10 mouse cellular contexts compared by ENCODE assay signal in genomic region chr5:146993509-146993908, GRCm38 (mm10). TPM values are rescaled to one million over a fixed set of nuclear protein-coding genes. Genes with fewer than 3 reads are reported as not detected.
DNase-seq lines count a peak whose midpoint lies in the region.
"Had no signal": no experiment of that assay in that cellular context is flagged by ENCODE, and none has a peak within 500 bp of the region (broad histone marks: within the 10 kb centered on the region; RNA-seq: fewer than 3 reads in every experiment).

No protein-coding gene starts in this region.

- intact Hi-C loops in heart, postnatal 36 days (cut with DNase I) = no loop called here

- DNase-seq in kidney, adult 9 months = peak; percentile 30
- DNase-seq in kidney, postnatal 4 days = no peak
- DNase-seq in Muller cell, postnatal 12 days (ENCODE audit: inconsistent ontology term) = peak; percentile 97
- DNase-seq in adrenal gland, postnatal 36 days = peak; percentile 87 to 88
- peak; percentile 60 to 70 for DNase-seq in heart, postnatal 36 days
- DNase-seq in right cerebral cortex, postnatal 4 days = no peak
- DNase-seq in thymus, postnatal 0 days (ENCODE audit: low spot score) = no peak
- DNase-seq: kidney, postnatal 10 days; liver, postnatal 0 days; thymus, postnatal 36 days had no signal

RNA-seq across cellular contexts. Expression of gene Mtif3, which starts 29.9 kb away (rescaled TPM):
- total RNA-seq in adrenal gland, postnatal 36 days (2021) = 10 to 100 TPM; 24.0 to 31.5 TPM
- 10 to 100 TPM; 27.0 to 29.6 TPM for total RNA-seq in heart, postnatal 36 days (2021)
- 28.4 and 31.3 TPM in 2 replicates for polyA plus RNA-seq in thymus, postnatal 0 days (2015; fragmentation: Nextera tagmentation; extraction: Ambion mirVana)

RNA-seq across cellular contexts. Expression of gene Gtf3a, which starts 45.1 kb away (rescaled TPM):
- total RNA-seq in adrenal gland, postnatal 36 days (2021) = 10 to 100 TPM; 26.6 to 33.1 TPM
- 10 to 100 TPM; 19.9 to 22.4 TPM for total RNA-seq in heart, postnatal 36 days (2021)
- 150 and 156 TPM in 2 replicates for polyA plus RNA-seq in thymus, postnatal 0 days (2015; fragmentation: Nextera tagmentation; extraction: Ambion mirVana)

Comparison
In these comparisons a context has a peak if more than half of its experiments do, and no peak if none do; other contexts are left out.
1. DNase-seq: peak in kidney, adult 9 months (single experiment), Muller cell, postnatal 12 days (single experiment), adrenal gland, postnatal 36 days (2 of 2) and heart, postnatal 36 days (2 of 2); none in kidney, postnatal 4 days (0 of 2), right cerebral cortex, postnatal 4 days (single experiment) and thymus, postnatal 0 days (single experiment).